Mouse (Mus musculus) midbrain, embryonic 14.5 days (tissue): Measurements from ENCODE around the gene Limch1. TPM values are rescaled to one million over a fixed set of nuclear protein-coding genes. Genes with fewer than 3 reads are reported as not detected.

ENCODE experiments used
- ATAC-seq: fragments of 200-750 bp; cut with Nextera tagmentation; 2 replicates; pipeline ENCODE4 v1.8.0; 2017; ENCODE audit warnings: moderate number of reproducible peaks, moderate library complexity; ENCODE audit not compliant: low FRiP score, low TSS enrichment
- DNase-seq: peaks from one replicate; pipeline ENCODE4 v3.0.0-alpha.2; 2015
- H3K27ac ChIP-seq: fragments of 300-500 bp; sonication (generic); replicated peaks from 2 replicates; pipeline ENCODE4 v1.5.1; 2014; ENCODE audit warnings: mild to moderate bottlenecking, low read depth, low read length, moderate library complexity
- H3K27me3 ChIP-seq: fragments of 300-500 bp; sonication (generic); 2 replicates; pipeline ENCODE4 v1.6.1; 2014; ENCODE audit warnings: low read length, control low read depth, mixed read lengths; ENCODE audit not compliant: control insufficient read depth, insufficient read depth
- H3K36me3 ChIP-seq: fragments of 300-500 bp; sonication (generic); 2 replicates; pipeline ENCODE4 v1.6.1; 2014; ENCODE audit warnings: low read length, control low read depth; ENCODE audit not compliant: control insufficient read depth, insufficient read depth
- H3K4me1 ChIP-seq: fragments of 300-500 bp; sonication (generic); 2 replicates; pipeline ENCODE4 v1.6.1; 2014; ENCODE audit warnings: mild to moderate bottlenecking, antibody characterized with exemption, low read length, control low read depth; ENCODE audit not compliant: control insufficient read depth, insufficient read depth
- H3K4me2 ChIP-seq: fragments of 300-500 bp; sonication (generic); 2 replicates; pipeline ENCODE4 v1.6.1; 2014; ENCODE audit warnings: mild to moderate bottlenecking, low read length, moderate library complexity
- H3K4me3 ChIP-seq: fragments of 300-500 bp; sonication (generic); replicated peaks from 2 replicates; pipeline ENCODE4 v1.5.1; 2014; ENCODE audit warnings: low read depth, low read length
- H3K9ac ChIP-seq: fragments of 300-500 bp; sonication (generic); replicated peaks from 2 replicates; pipeline ENCODE4 v1.6.1; 2014; ENCODE audit warnings: mild to moderate bottlenecking, low read length, moderate library complexity
- H3K9me3 ChIP-seq: fragments of 300-500 bp; sonication (generic); 2 replicates; pipeline ENCODE4 v1.6.1; 2016; ENCODE audit warnings: low read length, control low read depth, mixed read lengths; ENCODE audit not compliant: control insufficient read depth
- WGBS: fragments of 180-500 bp; shearing (Covaris S2); extraction: QIAGEN DNeasy Blood & Tissue Kit; methylation state at CpG from one replicate; pipeline ENCODE4 v1.1.7; 2014; 5-methylcytosine and 5-hydroxymethylcytosine counted together
- polyA plus RNA-seq: library from polyadenylated mRNA; unstranded; fragments of >200 nt; fragmentation: Nextera tagmentation; extraction: Ambion mirVana; gene quantifications from 2 replicates; pipeline ENCODE4 v1.2.1, GENCODE M21; 2014

Gene Limch1
- polyA plus RNA-seq, 1 experiment from 2014 or later, result 56.5 TPM

- ATAC-seq, result no peak
- H3K27me3 ChIP-seq, result no peaks in the 10 kb centered on the region
- WGBS, result 87% methylated on average over 9 of the region's 9 CpGs
Observed at GRCm38 (mm10) chr5:66895440-66896120, 150.0 kb downstream of the Limch1 start.

GRCm38 (mm10) chr5:66897584-66897983 is 152.0 kb downstream of the Limch1 start:
- ATAC-seq, result no peak
- no peak for DNase-seq
- H3K36me3 ChIP-seq, result no peaks in the 10 kb centered on the region
- H3K27ac ChIP-seq, result no peak overlapping the region
- H3K4me1 ChIP-seq, result no peaks in the 10 kb centered on the region
- no peak overlapping the region for H3K4me2 ChIP-seq
- no peak overlapping the region for H3K9ac ChIP-seq
- WGBS, result 91% methylated on average over 5 of the region's 5 CpGs
- no peak overlapping the region for H3K4me3 ChIP-seq
- H3K27me3 ChIP-seq, result no peaks in the 10 kb centered on the region
- H3K9me3 ChIP-seq, result no peaks in the 10 kb centered on the region

More at GRCm38 (mm10) chr5:66895440-66896120, 150.0 kb downstream of the Limch1 start:
- no peaks in the 10 kb centered on the region for H3K4me1 ChIP-seq
- no peak overlapping the region for H3K27ac ChIP-seq
- no peak for DNase-seq
- no peaks in the 10 kb centered on the region for H3K36me3 ChIP-seq
- H3K9me3 ChIP-seq, result no peaks in the 10 kb centered on the region
- no peak overlapping the region for H3K4me3 ChIP-seq
- no peak overlapping the region for H3K4me2 ChIP-seq
- no peak overlapping the region for H3K9ac ChIP-seq

DNA sequence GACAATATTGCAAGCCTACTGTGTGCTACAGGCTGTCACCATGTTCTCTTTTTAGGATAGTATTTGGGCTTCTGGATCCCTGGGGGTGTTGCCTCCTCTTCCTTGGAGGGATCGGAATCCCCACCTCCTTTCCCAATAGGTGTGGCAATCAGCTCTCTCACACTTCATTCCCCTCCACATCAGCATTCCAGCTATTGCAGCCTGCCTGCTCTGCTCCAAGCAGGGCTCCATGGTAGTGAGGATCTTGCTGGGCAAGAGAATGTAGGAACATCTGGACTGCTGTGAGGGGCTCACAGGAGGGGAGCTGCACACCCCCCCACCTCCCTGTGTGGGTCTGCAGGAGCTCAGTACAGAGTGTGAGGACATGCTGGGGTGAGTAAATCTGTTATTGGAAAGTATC is 152.6 kb downstream of the Limch1 start:
- 80% methylated on average over 1 of the region's 1 CpGs for WGBS
- Histone ChIP-seq H3K36me3 (no peaks in the 10 kb centered on the region), H3K4me3 (no peak overlapping the region), H3K9me3 (no peaks in the 10 kb centered on the region), H3K9ac (no peak overlapping the region), H3K4me1 (no peaks in the 10 kb centered on the region), H3K27ac (no peak overlapping the region), H3K27me3 (no peaks in the 10 kb centered on the region), H3K4me2 (no peak overlapping the region)
- no peak for DNase-seq
- ATAC-seq, result no peak

DNA sequence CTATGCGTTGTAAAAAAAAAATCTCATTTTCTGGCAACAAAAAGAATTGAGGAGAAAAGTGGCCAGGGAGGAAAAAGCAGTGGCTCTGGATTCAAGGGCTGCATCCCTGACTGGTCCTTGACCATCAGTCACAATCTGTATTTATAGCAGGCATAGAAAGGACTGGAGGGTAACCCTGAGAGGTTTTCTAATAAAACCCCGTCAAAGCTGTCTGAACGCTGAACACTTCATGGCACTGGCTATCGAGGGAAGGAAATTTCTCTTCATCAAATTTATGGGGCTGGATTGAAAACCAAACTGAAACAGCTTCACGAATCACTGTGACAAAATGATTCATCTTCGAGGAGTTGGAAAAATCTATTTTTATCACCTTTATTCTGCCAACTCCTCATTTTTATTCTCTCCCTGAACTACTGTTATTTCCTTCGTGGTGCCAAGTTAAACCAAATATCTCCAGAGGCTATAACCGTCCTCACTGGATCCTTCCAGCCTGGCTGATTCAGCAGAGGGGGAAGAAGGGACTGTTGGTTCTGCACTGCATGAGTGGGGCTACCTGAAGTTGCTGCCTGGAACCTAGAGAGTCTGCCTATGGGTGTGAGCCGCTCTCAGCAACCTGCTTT is 153.3 kb downstream of the Limch1 start:
- Histone ChIP-seq H3K4me2 (no peak overlapping the region), H3K9me3 (no peaks in the 10 kb centered on the region), H3K27ac (no peak overlapping the region), H3K27me3 (no peaks in the 10 kb centered on the region), H3K4me1 (no peaks in the 10 kb centered on the region), H3K4me3 (no peak overlapping the region), H3K9ac (no peak overlapping the region), H3K36me3 (no peaks in the 10 kb centered on the region)
- WGBS, result 93% methylated on average over 9 of the region's 9 CpGs
- DNase-seq (no peak), ATAC-seq (no peak)

GRCm38 (mm10) chr5:66901116-66901515 is 155.5 kb downstream of the Limch1 start:
- 93% methylated on average over 4 of the region's 4 CpGs for WGBS
- Histone ChIP-seq H3K9me3 (no peaks in the 10 kb centered on the region), H3K4me3 (no peak overlapping the region), H3K4me1 (no peaks in the 10 kb centered on the region), H3K9ac (no peak overlapping the region), H3K4me2 (no peak overlapping the region), H3K27ac (no peak overlapping the region), H3K27me3 (no peaks in the 10 kb centered on the region), H3K36me3 (no peaks in the 10 kb centered on the region)
- DNase-seq, result no peak
- ATAC-seq, result no peak

GRCm38 (mm10) chr5:66904835-66905234 is 159.2 kb downstream of the Limch1 start:
- Histone ChIP-seq H3K36me3 (no peaks in the 10 kb centered on the region), H3K4me1 (no peaks in the 10 kb centered on the region), H3K9ac (no peak overlapping the region), H3K9me3 (no peaks in the 10 kb centered on the region), H3K4me2 (no peak overlapping the region), H3K4me3 (no peak overlapping the region), H3K27ac (no peak overlapping the region), H3K27me3 (no peaks in the 10 kb centered on the region)
- ATAC-seq (no peak), DNase-seq (no peak)
- 83% methylated on average over 6 of the region's 6 CpGs for WGBS

GRCm38 (mm10) chr5:66908883-66909282 is 163.3 kb downstream of the Limch1 start:
- H3K9ac ChIP-seq, result no peak overlapping the region
- no peak overlapping the region for H3K4me2 ChIP-seq
- no peaks in the 10 kb centered on the region for H3K27me3 ChIP-seq
- H3K4me1 ChIP-seq, result no peaks in the 10 kb centered on the region
- no peak for ATAC-seq
- no peak for DNase-seq
- H3K36me3 ChIP-seq, result no peaks in the 10 kb centered on the region
- WGBS, result 87% methylated on average over 9 of the region's 9 CpGs
- no peak overlapping the region for H3K4me3 ChIP-seq
- H3K27ac ChIP-seq, result no peak overlapping the region
- H3K9me3 ChIP-seq, result no peaks in the 10 kb centered on the region

GRCm38 (mm10) chr5:66909962-66910361 is 164.3 kb downstream of the Limch1 start:
- H3K4me2 ChIP-seq, result no peak overlapping the region
- DNase-seq, result no peak
- H3K4me3 ChIP-seq, result no peak overlapping the region
- WGBS, result 81% methylated on average over 2 of the region's 2 CpGs
- no peak overlapping the region for H3K27ac ChIP-seq
- ATAC-seq, result no peak
- no peaks in the 10 kb centered on the region for H3K27me3 ChIP-seq
- no peaks in the 10 kb centered on the region for H3K9me3 ChIP-seq
- H3K4me1 ChIP-seq, result no peaks in the 10 kb centered on the region
- no peaks in the 10 kb centered on the region for H3K36me3 ChIP-seq
- no peak overlapping the region for H3K9ac ChIP-seq

- Histone ChIP-seq H3K36me3 (no peaks in the 10 kb centered on the region), H3K4me2 (no peak overlapping the region), H3K4me3 (no peak overlapping the region), H3K9ac (no peak overlapping the region), H3K4me1 (no peaks in the 10 kb centered on the region), H3K9me3 (no peaks in the 10 kb centered on the region), H3K27me3 (no peaks in the 10 kb centered on the region), H3K27ac (no peak overlapping the region)
- no peak for DNase-seq
- ATAC-seq, result no peak
- 97% methylated on average over 9 of the region's 9 CpGs for WGBS
Observed at GRCm38 (mm10) chr5:66910610-66911009, 165.0 kb downstream of the Limch1 start.
